Mouse (Mus musculus) hindbrain, embryonic 13.5 days (tissue): ENCODE measurements around the gene Akap14. TPM values are rescaled to one million over a fixed set of nuclear protein-coding genes. Genes with fewer than 3 reads are reported as not detected.
"Not testable (repeated sequence)": the region's sequence is repeated elsewhere in the genome, so short reads cannot be mapped to it uniquely, and the experiment has no call there.

Experiments used
- ATAC-seq: fragments of 200-750 bp; cut with Nextera tagmentation; 2 replicates; pipeline ENCODE4 v1.8.0; 2017; ENCODE audit warnings: moderate TSS enrichment; ENCODE audit not compliant: low FRiP score
- H3K27ac ChIP-seq: fragments of 300-500 bp; sonication (generic); 2 replicates; pipeline ENCODE4 v1.5.1; 2015; ENCODE audit warnings: inconsistent platforms, mild to moderate bottlenecking, moderate library complexity
- H3K27me3 ChIP-seq: fragments of 300-500 bp; sonication (generic); 2 replicates; pipeline ENCODE4 v1.6.1; 2015; ENCODE audit warnings: mild to moderate bottlenecking, inconsistent platforms
- H3K36me3 ChIP-seq: fragments of 300-500 bp; sonication (generic); 2 replicates; pipeline ENCODE4 v1.6.1; 2015; ENCODE audit warnings: mild to moderate bottlenecking, inconsistent platforms
- H3K4me1 ChIP-seq: fragments of 300-500 bp; sonication (generic); replicated peaks from 2 replicates; pipeline ENCODE4 v1.6.1; 2015; ENCODE audit warnings: inconsistent platforms
- H3K4me2 ChIP-seq: fragments of 300-500 bp; sonication (generic); 2 replicates; pipeline ENCODE4 v1.6.1; 2015; ENCODE audit warnings: inconsistent platforms, mild to moderate bottlenecking, moderate library complexity
- H3K4me3 ChIP-seq: fragments of 300-500 bp; sonication (generic); 2 replicates; pipeline ENCODE4 v1.5.1; 2015; ENCODE audit warnings: mild to moderate bottlenecking, inconsistent platforms
- H3K9ac ChIP-seq: fragments of 300-500 bp; sonication (generic); 2 replicates; pipeline ENCODE4 v1.6.1; 2015; ENCODE audit warnings: mild to moderate bottlenecking, inconsistent platforms
- H3K9me3 ChIP-seq: fragments of 300-500 bp; sonication (generic); 2 replicates; pipeline ENCODE4 v1.6.1; 2016; ENCODE audit warnings: inconsistent platforms
- WGBS: fragments of 180-500 bp; shearing (Covaris S2); methylation state at CpG from one replicate; pipeline ENCODE4 v1.1.7; 2015; 5-methylcytosine and 5-hydroxymethylcytosine counted together
- polyA plus RNA-seq: library from polyadenylated mRNA; unstranded; fragments of >200 nt; fragmentation: Nextera tagmentation; extraction: Ambion mirVana; gene quantifications from 2 replicates; pipeline ENCODE4 v1.2.1, GENCODE M21; 2015

Akap14 gene
- polyA plus RNA-seq, result 0.28 and 0.30 TPM in 2 replicates

DNA sequence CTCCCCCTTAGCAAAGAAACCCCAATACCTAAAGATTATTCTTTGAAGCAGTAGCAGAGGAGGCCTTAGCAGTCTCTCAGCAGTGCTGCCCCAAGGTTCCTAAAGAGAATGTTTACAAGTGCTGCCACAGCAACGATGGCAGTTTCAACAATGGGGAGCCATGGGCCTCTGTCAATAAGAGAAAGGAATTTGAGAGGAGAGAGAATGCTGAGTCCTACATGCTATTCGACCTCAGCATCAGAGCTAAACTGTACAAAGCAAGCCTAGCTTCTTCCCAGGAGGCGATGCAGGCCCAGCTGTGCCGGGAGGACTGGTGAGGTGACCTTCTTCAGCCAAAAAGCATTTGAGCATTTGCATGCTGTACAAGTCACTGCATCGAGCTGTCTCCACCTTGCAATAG lies at the start of gene Akap14:
Akap14 (minus strand) TSS at position 101 of the 400 bp plus-strand sequence.
- no peak within 1 kb of the TSS for H3K9ac ChIP-seq
- H3K36me3 ChIP-seq, result no peaks in the 10 kb centered on the region
- H3K27ac ChIP-seq, result no peak within 1 kb of the TSS
- no peak for ATAC-seq
- WGBS, result 37% methylated on average over 5 of the region's 5 CpGs
- H3K4me2 ChIP-seq, result no peak within 1 kb of the TSS
- no peak within 1 kb of the TSS for H3K4me3 ChIP-seq
- H3K27me3 ChIP-seq, result no peaks in the 10 kb centered on the region
- H3K9me3 ChIP-seq, result no peaks in the 10 kb centered on the region
- H3K4me1 ChIP-seq, result no peaks in the 10 kb centered on the region

DNA sequence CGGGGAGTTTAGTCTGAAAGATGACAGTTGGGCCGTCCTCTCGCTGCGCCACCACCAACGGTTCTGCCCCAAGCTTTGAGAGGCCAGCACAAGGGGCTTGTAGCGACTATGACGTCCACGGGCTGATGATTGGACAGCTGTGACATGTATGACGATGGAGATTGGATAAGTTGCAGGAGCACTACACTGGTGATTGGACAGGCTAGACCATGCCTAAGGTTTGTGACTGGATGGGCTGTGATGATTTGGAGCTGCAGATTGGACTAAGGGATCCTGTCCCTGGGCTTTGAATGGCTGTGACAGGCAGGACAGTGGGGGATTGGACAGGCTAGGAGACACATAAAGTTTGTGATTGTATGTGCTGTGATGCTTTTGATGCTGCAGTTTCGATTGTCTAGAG lies 42.3 kb upstream of the Akap14 start, which contains the start of gene Gm9:
Gm9 (minus strand) TSS at position 101 of the 400 bp plus-strand sequence.
- Histone ChIP-seq H3K4me2 (no peak within 1 kb of the TSS), H3K36me3 (no peaks in the 10 kb centered on the region), H3K4me3 (no peak within 1 kb of the TSS), H3K9me3 (no peaks in the 10 kb centered on the region), H3K27ac (no peak within 1 kb of the TSS), H3K9ac (no peak within 1 kb of the TSS), H3K4me1 (no peaks in the 10 kb centered on the region), H3K27me3 (no peaks in the 10 kb centered on the region)
- ATAC-seq, result no peak
- WGBS, result 84% methylated on average over 10 of the region's 10 CpGs

DNA sequence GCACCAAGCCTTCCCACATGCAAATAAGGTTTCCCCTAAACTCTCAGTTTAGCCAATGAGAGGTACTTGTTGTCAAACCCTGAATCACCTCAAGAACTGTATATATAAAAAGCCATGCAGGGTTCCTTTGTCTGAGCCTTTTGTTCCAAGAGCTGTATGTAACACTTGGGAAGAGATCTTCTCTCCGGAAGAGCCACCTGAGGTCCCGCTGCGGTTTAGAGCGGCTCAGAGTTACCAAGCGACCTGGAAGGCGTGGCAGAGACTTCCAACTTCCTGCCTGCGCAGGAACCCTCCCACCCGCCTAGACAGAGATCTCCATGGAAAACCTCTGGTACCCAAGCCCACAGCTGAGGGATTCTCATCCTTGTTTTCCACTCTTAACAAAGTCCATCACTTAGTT lies 30.0 kb upstream of the Akap14 start:
- Histone ChIP-seq H3K9ac (no peak overlapping the region), H3K27me3 (no peaks in the 10 kb centered on the region), H3K36me3 (no peaks in the 10 kb centered on the region), H3K9me3 (no peaks in the 10 kb centered on the region), H3K4me1 (no peaks in the 10 kb centered on the region), H3K27ac (no peak overlapping the region), H3K4me2 (no peak overlapping the region), H3K4me3 (no peak overlapping the region)
- 59% methylated on average over 8 of the region's 8 CpGs for WGBS
- ATAC-seq, result no peak

DNA sequence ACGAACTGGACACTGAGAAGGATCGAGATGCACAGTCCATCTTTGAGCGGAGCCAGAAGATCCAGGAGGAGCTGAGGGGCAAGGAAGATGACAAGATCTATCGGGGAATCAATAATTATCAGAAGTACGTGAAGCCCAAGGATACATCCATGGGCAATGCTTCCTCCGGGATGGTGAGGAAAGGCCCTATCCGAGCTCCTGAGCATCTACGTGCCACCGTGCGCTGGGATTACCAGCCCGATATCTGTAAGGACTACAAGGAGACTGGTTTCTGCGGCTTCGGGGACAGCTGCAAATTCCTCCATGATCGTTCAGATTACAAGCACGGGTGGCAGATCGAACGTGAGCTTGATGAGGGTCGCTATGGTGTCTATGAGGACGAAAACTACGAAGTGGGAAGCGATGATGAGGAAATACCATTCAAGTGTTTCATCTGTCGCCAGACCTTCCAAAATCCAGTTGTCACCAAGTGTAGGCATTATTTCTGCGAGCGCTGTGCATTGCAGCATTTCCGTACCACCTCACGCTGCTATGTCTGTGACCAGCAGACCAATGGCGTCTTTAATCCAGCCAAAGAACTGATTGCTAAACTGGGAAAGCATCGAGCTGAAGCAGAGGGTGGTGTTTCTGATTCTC lies 23.2 kb upstream of the Akap14 start:
- WGBS, result 24% methylated on average over 28 of the region's 28 CpGs
- no peaks in the 10 kb centered on the region for H3K36me3 ChIP-seq
- peaks cover 11% of the 10 kb centered on the region; the same call in 1 of the 2 replicates for H3K4me1 ChIP-seq
- peak overlapping the region; percentile 51 for H3K4me3 ChIP-seq
- H3K9ac ChIP-seq, result peak overlapping the region; percentile 72
- H3K4me2 ChIP-seq, result peak overlapping the region; percentile 58
- H3K27me3 ChIP-seq, result no peaks in the 10 kb centered on the region
- no peaks in the 10 kb centered on the region for H3K9me3 ChIP-seq
- ATAC-seq, result peak; percentile 30; the same call in 1 of the 2 replicates
- H3K27ac ChIP-seq, result peak overlapping the region; percentile 88

DNA sequence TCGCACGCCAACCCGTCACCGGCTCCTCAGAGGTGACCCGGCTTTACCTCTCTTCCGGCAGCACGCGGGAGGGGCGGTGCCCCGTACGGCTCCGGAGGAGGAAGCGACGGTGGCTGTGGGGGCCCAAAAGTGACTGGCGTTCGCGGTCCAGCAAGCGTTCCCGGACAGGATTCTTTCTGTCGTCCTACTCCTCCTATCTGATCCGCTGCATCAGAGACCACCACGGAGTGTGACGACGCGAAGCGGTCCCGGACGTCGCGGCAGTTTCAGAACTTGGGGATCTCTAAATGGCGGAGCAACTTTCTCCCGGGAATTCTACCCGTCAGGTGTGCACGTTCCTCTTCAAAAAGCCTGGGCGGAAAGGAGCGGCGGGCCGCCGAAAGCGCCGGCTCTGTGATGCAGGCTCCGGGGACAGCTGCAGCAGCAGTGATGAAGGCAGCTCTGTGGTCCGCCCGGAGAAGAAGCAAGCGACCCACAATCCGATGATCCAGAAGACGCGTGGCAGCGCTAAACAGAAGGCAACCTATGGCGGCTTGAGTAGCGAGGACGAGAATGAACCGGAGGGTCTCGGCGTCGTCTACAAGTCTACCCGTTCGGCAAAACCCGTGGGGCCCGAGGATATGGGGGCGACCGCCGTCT lies 22.6 kb upstream of the Akap14 start, which contains the start of the genes Ndufa1 and Rnf113a1:
Ndufa1 (minus strand) TSS at position 59 of the 639 bp plus-strand sequence.
Rnf113a1 (plus strand) TSS at position 141 of the 639 bp plus-strand sequence.
- no peaks in the 10 kb centered on the region for H3K9me3 ChIP-seq
- H3K4me2 ChIP-seq, result peak within 1 kb of the TSS; percentile 58
- whole genome bisulfite sequencing, result 13% methylated on average over 63 of the region's 63 CpGs
- H3K4me1 ChIP-seq, result peaks cover 11% of the 10 kb centered on the region; the same call in 1 of the 2 replicates
- no peaks in the 10 kb centered on the region for H3K27me3 ChIP-seq
- H3K4me3 ChIP-seq, result peak within 1 kb of the TSS; percentile 51
- H3K9ac ChIP-seq, result peak within 1 kb of the TSS; percentile 72
- ATAC-seq, result peak; percentile 89
- H3K36me3 ChIP-seq, result no peaks in the 10 kb centered on the region
- H3K27ac ChIP-seq, result peak within 1 kb of the TSS; percentile 88

DNA sequence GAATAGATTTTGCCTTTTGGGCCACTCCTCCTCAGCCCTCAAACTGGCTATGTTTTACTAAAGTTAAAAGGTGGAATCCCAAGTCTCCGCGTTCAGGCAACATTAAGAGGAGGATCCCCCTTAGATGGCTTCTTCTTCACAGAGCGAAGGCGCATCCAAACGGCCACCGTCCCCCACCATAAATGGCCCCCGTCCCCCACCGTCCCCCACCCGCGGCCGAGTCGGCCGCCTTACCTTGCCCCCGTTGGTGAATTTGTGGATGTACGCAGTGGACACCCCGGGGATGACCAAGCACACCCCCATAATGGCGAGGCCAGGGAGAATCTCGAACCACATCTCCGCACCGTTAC lies 22.1 kb upstream of the Akap14 start:
- H3K9me3 ChIP-seq, result no peaks in the 10 kb centered on the region
- H3K27ac ChIP-seq, result peak overlapping the region; percentile 88
- peak overlapping the region; percentile 51 for H3K4me3 ChIP-seq
- H3K4me2 ChIP-seq, result peak overlapping the region; percentile 58
- H3K4me1 ChIP-seq, result peaks cover 11% of the 10 kb centered on the region; the same call in 1 of the 2 replicates
- H3K9ac ChIP-seq, result peak overlapping the region; percentile 72
- no peaks in the 10 kb centered on the region for H3K27me3 ChIP-seq
- 20% methylated on average over 20 of the region's 20 CpGs for WGBS
- no peak; the same call in 1 of the 2 replicates for ATAC-seq
- no peaks in the 10 kb centered on the region for H3K36me3 ChIP-seq

DNA sequence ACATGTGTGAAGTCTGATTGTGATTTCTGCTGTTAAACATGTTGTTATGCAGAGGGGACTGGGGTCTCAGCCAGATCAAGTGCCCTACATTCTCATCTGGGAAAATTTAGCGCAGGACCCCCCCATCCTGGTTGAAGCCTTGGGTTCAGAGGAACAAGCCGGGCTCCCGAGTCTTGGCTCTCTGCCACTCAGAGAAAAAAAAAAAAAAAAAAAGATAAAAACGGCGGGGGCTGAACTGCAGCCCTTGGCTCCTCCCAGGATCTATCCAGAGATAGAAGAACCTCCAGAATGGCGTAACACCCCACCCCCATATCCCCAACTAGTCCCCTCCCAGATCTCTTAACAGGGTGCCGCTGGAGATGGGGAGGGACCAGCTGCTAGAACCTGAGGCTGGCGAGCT lies 15.8 kb upstream of the Akap14 start:
- not testable (repeated sequence) for H3K27me3 ChIP-seq, H3K9me3 ChIP-seq, H3K27ac ChIP-seq, H3K4me2 ChIP-seq, H3K9ac ChIP-seq, ATAC-seq, H3K4me1 ChIP-seq, H3K36me3 ChIP-seq, H3K4me3 ChIP-seq
- 67% methylated on average over 6 of the region's 8 CpGs for WGBS

DNA sequence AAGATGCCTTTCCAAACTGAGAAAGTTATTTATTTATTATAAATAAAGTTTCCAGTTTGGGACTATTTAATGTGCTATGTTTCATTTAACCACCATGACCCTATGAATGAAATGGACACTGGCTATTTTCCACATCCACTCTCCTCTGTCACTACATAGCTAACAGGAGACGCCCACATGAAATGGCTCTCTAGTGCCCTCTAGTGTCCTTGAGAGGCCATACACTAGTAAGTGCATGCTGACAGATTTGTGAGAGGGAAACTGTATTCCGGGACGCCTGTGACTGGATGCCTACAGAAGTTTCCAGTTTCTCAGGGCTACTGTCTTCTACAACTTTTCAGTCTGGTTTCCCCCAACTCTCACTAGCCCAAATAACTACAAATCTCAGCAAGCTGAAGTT lies 1.6 kb downstream of the Akap14 start:
- 28% methylated on average over 3 of the region's 3 CpGs for WGBS
- H3K27me3 ChIP-seq, result no peaks in the 10 kb centered on the region
- H3K36me3 ChIP-seq, result no peaks in the 10 kb centered on the region
- no peak overlapping the region for H3K4me3 ChIP-seq
- no peaks in the 10 kb centered on the region for H3K9me3 ChIP-seq
- no peak overlapping the region for H3K9ac ChIP-seq
- H3K4me2 ChIP-seq, result no peak overlapping the region
- no peak for ATAC-seq
- H3K27ac ChIP-seq, result no peak overlapping the region
- no peaks in the 10 kb centered on the region for H3K4me1 ChIP-seq

DNA sequence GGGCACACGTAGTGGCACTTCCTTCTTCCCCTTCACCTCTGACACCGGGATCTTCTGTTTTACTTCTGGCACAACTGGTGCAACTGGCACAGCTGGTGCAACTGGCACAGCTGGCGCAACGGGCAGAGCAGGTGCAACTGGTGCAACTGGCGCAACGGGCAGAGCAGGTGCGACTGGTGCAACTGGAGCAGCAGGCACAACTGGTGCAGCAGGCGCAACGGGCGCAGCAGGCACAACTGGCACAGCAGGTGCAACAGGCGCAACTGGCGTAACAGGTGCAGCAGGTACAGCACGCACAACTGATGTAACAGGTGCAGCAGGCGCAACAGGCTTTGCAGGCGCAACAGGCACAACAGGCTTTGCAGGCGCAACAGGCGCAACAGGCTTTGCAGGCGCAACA lies 5.5 kb downstream of the Akap14 start:
- no peak overlapping the region for H3K4me2 ChIP-seq
- H3K27me3 ChIP-seq, result no peaks in the 10 kb centered on the region
- WGBS, result 82% methylated on average over 18 of the region's 18 CpGs
- no peaks in the 10 kb centered on the region for H3K4me1 ChIP-seq
- H3K4me3 ChIP-seq, result no peak overlapping the region
- H3K27ac ChIP-seq, result no peak overlapping the region
- ATAC-seq, result no peak
- no peak overlapping the region for H3K9ac ChIP-seq
- H3K9me3 ChIP-seq, result no peaks in the 10 kb centered on the region
- no peaks in the 10 kb centered on the region for H3K36me3 ChIP-seq

DNA sequence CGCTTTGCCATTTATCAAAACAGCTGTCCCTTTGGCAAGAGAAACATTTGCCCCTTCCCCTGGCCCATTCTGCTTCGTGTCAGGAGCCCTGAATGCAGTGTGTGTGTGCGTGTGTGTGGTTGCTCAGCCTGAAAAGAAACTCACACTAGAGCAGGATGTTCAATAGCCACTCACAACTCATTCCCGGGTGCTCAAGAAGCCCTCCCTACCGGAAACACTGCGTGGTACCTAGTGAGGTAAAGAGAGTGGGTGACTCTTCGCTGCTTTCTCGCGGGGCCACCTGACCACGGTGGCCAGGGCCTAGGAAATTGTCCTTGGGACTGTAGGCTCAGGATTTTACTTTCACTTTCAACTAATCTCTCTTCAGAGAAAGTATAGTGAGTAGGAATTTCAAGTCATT lies 7.5 kb downstream of the Akap14 start:
- Histone ChIP-seq H3K4me1 (no peaks in the 10 kb centered on the region), H3K9me3 (no peaks in the 10 kb centered on the region), H3K9ac (no peak overlapping the region), H3K4me2 (no peak overlapping the region), H3K27me3 (no peaks in the 10 kb centered on the region), H3K27ac (no peak overlapping the region), H3K36me3 (0 out of 2 replicates have a peak, but pooled peaks cover 3% of the 10 kb centered on the region), H3K4me3 (no peak overlapping the region)
- WGBS, result 75% methylated on average over 10 of the region's 10 CpGs
- ATAC-seq, result no peak

DNA sequence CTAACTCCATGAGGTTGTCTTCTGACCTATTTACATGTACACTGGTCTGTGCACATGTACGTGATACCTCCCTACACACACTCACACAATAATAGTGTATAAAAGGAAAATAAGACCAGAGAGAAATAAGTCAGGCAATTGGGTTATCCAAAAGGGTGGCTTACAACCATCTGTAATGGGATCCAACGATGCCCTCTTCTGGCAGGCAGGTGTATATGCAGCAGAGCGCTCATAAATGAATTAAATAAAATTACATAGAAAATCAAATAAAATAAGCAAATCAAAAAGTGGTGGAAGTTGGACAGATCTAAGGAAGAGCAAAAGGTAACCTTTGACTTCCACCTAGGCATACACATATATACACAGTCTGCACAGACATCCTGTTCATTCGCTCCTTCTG lies 10.8 kb downstream of the Akap14 start:
- Histone ChIP-seq H3K36me3 (peaks cover 11% of the 10 kb centered on the region), H3K27ac (no peak overlapping the region), H3K4me1 (no peaks in the 10 kb centered on the region), H3K9me3 (no peaks in the 10 kb centered on the region), H3K27me3 (no peaks in the 10 kb centered on the region), H3K9ac (no peak overlapping the region), H3K4me3 (no peak overlapping the region), H3K4me2 (no peak overlapping the region)
- WGBS, result 59% methylated on average over 4 of the region's 4 CpGs
- no peak for ATAC-seq

DNA sequence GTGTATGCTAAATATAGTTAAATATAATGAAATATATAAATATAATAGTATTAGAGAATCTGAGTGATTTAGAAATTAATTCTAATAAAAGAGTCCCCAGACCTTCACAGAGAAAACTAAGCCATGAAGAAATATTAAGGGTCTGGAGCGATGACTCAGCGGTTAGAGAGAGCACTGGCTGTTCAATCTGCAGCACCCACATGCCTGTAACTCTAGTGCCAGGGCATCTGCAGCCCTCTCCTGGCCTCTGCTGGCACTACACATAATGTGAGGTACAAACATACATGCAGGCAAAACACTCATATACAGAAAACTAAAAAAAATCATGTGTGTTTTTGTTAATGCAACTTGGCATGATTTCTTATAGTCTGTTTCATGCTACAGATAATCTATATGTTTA lies 23.7 kb downstream of the Akap14 start:
- Histone ChIP-seq H3K4me1 (no peaks in the 10 kb centered on the region), H3K4me3 (no peak overlapping the region), H3K9ac (no peak overlapping the region), H3K9me3 (no peaks in the 10 kb centered on the region), H3K4me2 (no peak overlapping the region), H3K36me3 (peaks cover 22% of the 10 kb centered on the region), H3K27ac (no peak overlapping the region), H3K27me3 (no peaks in the 10 kb centered on the region)
- no peak for ATAC-seq
- WGBS, result 97% methylated on average over 2 of the region's 2 CpGs

DNA sequence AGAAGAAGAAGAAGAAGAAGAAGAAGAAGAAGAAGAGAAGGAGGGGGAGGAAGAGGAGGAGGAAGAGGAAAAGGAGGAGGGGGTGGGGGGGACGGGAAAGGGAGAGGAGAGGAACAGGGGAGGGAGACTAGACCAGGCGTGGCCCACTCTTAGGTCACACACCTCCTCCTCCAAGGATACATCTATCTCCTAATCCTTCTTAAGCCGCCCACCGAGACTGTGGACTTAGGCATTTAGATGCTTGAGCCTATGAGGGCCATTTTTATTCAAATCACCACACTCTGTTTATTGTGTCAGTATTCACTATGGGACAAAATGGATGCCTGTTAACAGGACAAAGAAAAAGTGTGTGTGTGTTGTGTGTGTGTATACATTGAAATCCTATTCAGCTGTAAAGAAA lies 24.1 kb downstream of the Akap14 start:
- H3K9ac ChIP-seq, H3K4me2 ChIP-seq, H3K4me1 ChIP-seq, H3K27ac ChIP-seq, ATAC-seq, H3K9me3 ChIP-seq, H3K27me3 ChIP-seq, H3K4me3 ChIP-seq: not testable (repeated sequence)
- WGBS, result no CpG with 5 or more reads among the region's 4 CpGs
- peaks cover 22% of the 10 kb centered on the region for H3K36me3 ChIP-seq
